Mouse (Mus musculus) intestine, embryonic 14.5 days (tissue): ENCODE data around the gene Itga2. TPM values are rescaled to one million over a fixed set of nuclear protein-coding genes. Genes with fewer than 3 reads are reported as not detected.
A peak's percentile ranks its signal among the peaks of the same experiment; 100 is the strongest.

Experiments used
- ATAC-seq: fragments of 200-750 bp; cut with Nextera tagmentation; replicated peaks from 2 replicates; pipeline ENCODE4 v1.8.0; 2017; ENCODE audit warnings: low read depth, moderate number of reproducible peaks, moderate TSS enrichment, moderate library complexity; ENCODE audit not compliant: low FRiP score, low TSS enrichment
- DNase-seq: peaks from one replicate; pipeline ENCODE4 v3.0.0-alpha.2; 2018; ENCODE audit warnings: low spot score
- H3K27ac ChIP-seq: fragments of 300-500 bp; sonication (generic); 2 replicates; pipeline ENCODE4 v1.5.1; 2014; ENCODE audit warnings: low read depth, mild to moderate bottlenecking, control low read depth
- H3K27me3 ChIP-seq: fragments of 300-500 bp; sonication (generic); replicated peaks from 2 replicates; pipeline ENCODE4 v1.6.1; 2014; ENCODE audit warnings: low read length, control low read depth; ENCODE audit not compliant: control insufficient read depth, insufficient read depth
- H3K36me3 ChIP-seq: fragments of 300-500 bp; sonication (generic); 2 replicates; pipeline ENCODE4 v1.6.1; 2014; ENCODE audit warnings: low read length, control low read depth; ENCODE audit not compliant: control insufficient read depth, insufficient read depth
- H3K4me1 ChIP-seq: fragments of 300-500 bp; sonication (generic); replicated peaks from 2 replicates; pipeline ENCODE4 v1.6.1; 2014; ENCODE audit warnings: low read length, control low read depth, mixed read lengths; ENCODE audit not compliant: control insufficient read depth, insufficient read depth
- H3K4me2 ChIP-seq: fragments of 300-500 bp; sonication (generic); 2 replicates; pipeline ENCODE4 v1.6.1; 2014; ENCODE audit warnings: low read length
- H3K4me3 ChIP-seq: fragments of 300-500 bp; sonication (generic); 2 replicates; pipeline ENCODE4 v1.5.1; 2014; ENCODE audit warnings: low read depth, low read length, control low read depth, mixed read lengths
- H3K9ac ChIP-seq: fragments of 300-500 bp; sonication (generic); 2 replicates; pipeline ENCODE4 v1.6.1; 2014; ENCODE audit warnings: mild to moderate bottlenecking, low read length
- H3K9me3 ChIP-seq: fragments of 300-500 bp; sonication (generic); 2 replicates; pipeline ENCODE4 v1.6.1; 2016; ENCODE audit warnings: low read length, control low read depth; ENCODE audit not compliant: control insufficient read depth
- WGBS: fragments of 180-500 bp; shearing (Covaris S2); extraction: QIAGEN DNeasy Blood & Tissue Kit; methylation state at CpG from one replicate; pipeline ENCODE4 v1.1.7; 2014; 5-methylcytosine and 5-hydroxymethylcytosine counted together
- polyA plus RNA-seq: library from polyadenylated mRNA; unstranded; fragments of >200 nt; fragmentation: Nextera tagmentation; extraction: Ambion mirVana; gene quantifications from 2 replicates; pipeline ENCODE4 v1.2.1, GENCODE M21; 2014

Itga2 gene
- polyA plus RNA-seq, 1 experiment from 2014 or later, result 9.0 TPM

GRCm38 (mm10) chr13:114793250-114794030, 138.5 kb downstream of the Itga2 start:
- no peak for ATAC-seq
- no peak overlapping the region for H3K27ac ChIP-seq
- H3K4me3 ChIP-seq, result no peak overlapping the region
- no peaks in the 10 kb centered on the region for H3K27me3 ChIP-seq
- WGBS, result 43% methylated on average over 6 of the region's 6 CpGs
- H3K9ac ChIP-seq, result no peak overlapping the region
- DNase-seq, result peak; percentile 69
- H3K4me1 ChIP-seq, result no peaks in the 10 kb centered on the region
- no peak overlapping the region for H3K4me2 ChIP-seq
- no peaks in the 10 kb centered on the region for H3K9me3 ChIP-seq
- H3K36me3 ChIP-seq, result no peaks in the 10 kb centered on the region

DNA sequence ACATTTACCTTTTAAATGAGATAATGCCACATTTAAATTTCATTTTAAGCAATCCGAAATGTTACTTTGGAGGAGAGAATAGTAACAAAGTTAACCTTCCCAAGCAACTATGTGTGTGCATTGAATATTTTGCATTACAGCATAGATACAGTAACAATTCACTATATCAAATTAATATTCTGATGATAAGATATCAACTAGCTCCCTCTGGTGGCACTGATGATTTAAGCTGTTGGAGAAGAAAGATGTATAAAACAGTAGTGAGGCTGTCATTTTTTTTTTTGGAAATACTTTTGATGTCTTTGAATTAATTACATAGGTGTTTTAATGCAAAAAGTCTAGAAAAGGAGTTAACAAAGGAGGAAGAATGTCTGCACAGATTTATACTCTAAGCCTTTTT, 140.4 kb downstream of the Itga2 start:
- Histone ChIP-seq H3K9ac (no peak overlapping the region), H3K4me2 (no peak overlapping the region), H3K27ac (no peak overlapping the region), H3K4me1 (no peaks in the 10 kb centered on the region), H3K36me3 (no peaks in the 10 kb centered on the region), H3K4me3 (no peak overlapping the region), H3K9me3 (no peaks in the 10 kb centered on the region), H3K27me3 (no peaks in the 10 kb centered on the region)
- no peak for DNase-seq
- WGBS, result 88% methylated on average over 1 of the region's 1 CpGs
- no peak for ATAC-seq

Other genes with a start within 250 kb of the Itga2 start
- 92.5 and 92.6 TPM in 2 replicates for gene Mocs2, start 113.9 kb downstream of the Itga2 start, polyA plus RNA-seq
- gene Pelo, start 158.1 kb upstream of the Itga2 start, polyA plus RNA-seq, result 6.3 and 7.2 TPM in 2 replicates
- 6.7 and 7.1 TPM in 2 replicates for gene Gm49395, start 169.8 kb upstream of the Itga2 start, polyA plus RNA-seq
- 23.3 and 24.6 TPM in 2 replicates for gene Itga1, start 169.9 kb upstream of the Itga2 start, polyA plus RNA-seq